Mouse (Mus musculus): ENCODE data around the gene Olfr558. TPM values are rescaled to one million over a fixed set of nuclear protein-coding genes. Genes with fewer than 3 reads are reported as not detected.

Olfr558 gene
- polyA plus RNA-seq, 1 experiment from 2014 or later: not detected

- H3K4me3 ChIP-seq (ENCODE audit: low read depth, low read length): no peak overlapping the region
- H3K27ac ChIP-seq (ENCODE audit: low read depth, low read length): no peak overlapping the region
- H3K27me3 ChIP-seq (replicated peaks; ENCODE audit: control insufficient read depth, insufficient read depth, low read length): no peaks in the 10 kb centered on the region
- H3K4me1 ChIP-seq (replicated peaks; ENCODE audit: control insufficient read depth, insufficient read depth, low read length): no peaks in the 10 kb centered on the region
- H3K9me3 ChIP-seq (ENCODE audit: control insufficient read depth, low read length): no peaks in the 10 kb centered on the region
- no peak overlapping the region for H3K4me2 ChIP-seq
- no peak overlapping the region for H3K9ac ChIP-seq (ENCODE audit: low read depth, low read length)
- DNase-seq (ENCODE audit: low spot score): no peak
- ATAC-seq (replicated peaks; ENCODE audit: low FRiP score): no peak
- WGBS: 82% methylated on average over 7 of the region's 7 CpGs
- H3K36me3 ChIP-seq (ENCODE audit: control insufficient read depth, insufficient read depth, low read length): no peaks in the 10 kb centered on the region
Measured at GRCm38 (mm10) chr7:102698461-102698860, 3.6 kb upstream of the Olfr558 start.

- H3K27me3 ChIP-seq (replicated peaks; ENCODE audit: control insufficient read depth, insufficient read depth, low read length): no peaks in the 10 kb centered on the region
- H3K27ac ChIP-seq (ENCODE audit: low read depth, low read length): no peak within 1 kb of the TSS
- no peak for ATAC-seq (replicated peaks; ENCODE audit: low FRiP score)
- no peaks in the 10 kb centered on the region for H3K9me3 ChIP-seq (ENCODE audit: control insufficient read depth, low read length)
- WGBS: 29% methylated on average over 1 of the region's 1 CpGs
- no peak within 1 kb of the TSS for H3K9ac ChIP-seq (ENCODE audit: low read depth, low read length)
- no peak within 1 kb of the TSS for H3K4me3 ChIP-seq (ENCODE audit: low read depth, low read length)
- no peak within 1 kb of the TSS for H3K4me2 ChIP-seq
- H3K36me3 ChIP-seq (ENCODE audit: control insufficient read depth, insufficient read depth, low read length): no peaks in the 10 kb centered on the region
- no peak for DNase-seq (ENCODE audit: low spot score)
- no peaks in the 10 kb centered on the region for H3K4me1 ChIP-seq (replicated peaks; ENCODE audit: control insufficient read depth, insufficient read depth, low read length)
Measured at GRCm38 (mm10) chr7:102718970-102719369, 17.0 kb downstream of the Olfr558 start, which contains the start of gene Olfr33. TSS of gene Olfr33 (minus strand) at chr7:102719070.

DNA sequence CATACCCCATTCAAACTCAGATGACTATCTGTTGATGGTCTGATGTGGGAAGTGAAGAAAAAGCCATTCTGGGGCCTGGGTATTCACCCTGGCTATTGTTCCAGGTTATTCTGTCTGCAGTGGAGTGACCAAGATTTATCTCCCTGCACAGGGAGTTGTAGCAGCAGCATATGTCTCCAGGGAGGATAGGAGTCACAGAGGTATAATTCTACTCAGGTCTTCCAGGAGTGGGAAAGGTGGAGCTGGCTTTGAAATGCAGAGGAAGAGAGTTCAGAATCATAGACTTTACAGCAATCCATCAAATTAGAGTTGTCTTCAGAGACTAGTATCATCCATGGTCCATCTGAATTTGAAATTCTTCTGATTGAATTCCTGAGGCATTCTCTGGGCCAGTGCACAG lies 25.4 kb downstream of the Olfr558 start, which contains the start of gene Olfr559:
TSS of gene Olfr559 (minus strand) at position 101 of the 400 bp plus-strand sequence.
- Histone ChIP-seq H3K4me1 (replicated peaks; ENCODE audit: control insufficient read depth, insufficient read depth, low read length) (no peaks in the 10 kb centered on the region), H3K9ac (ENCODE audit: low read depth, low read length) (no peak within 1 kb of the TSS), H3K4me2 (no peak within 1 kb of the TSS), H3K4me3 (ENCODE audit: low read depth, low read length) (no peak within 1 kb of the TSS), H3K27ac (ENCODE audit: low read depth, low read length) (no peak within 1 kb of the TSS), H3K36me3 (ENCODE audit: control insufficient read depth, insufficient read depth, low read length) (no peaks in the 10 kb centered on the region), H3K9me3 (ENCODE audit: control insufficient read depth, low read length) (no peaks in the 10 kb centered on the region), H3K27me3 (replicated peaks; ENCODE audit: control insufficient read depth, insufficient read depth, low read length) (no peaks in the 10 kb centered on the region)
- ATAC-seq (replicated peaks; ENCODE audit: low FRiP score) (no peak), DNase-seq (ENCODE audit: low spot score) (no peak)

DNA sequence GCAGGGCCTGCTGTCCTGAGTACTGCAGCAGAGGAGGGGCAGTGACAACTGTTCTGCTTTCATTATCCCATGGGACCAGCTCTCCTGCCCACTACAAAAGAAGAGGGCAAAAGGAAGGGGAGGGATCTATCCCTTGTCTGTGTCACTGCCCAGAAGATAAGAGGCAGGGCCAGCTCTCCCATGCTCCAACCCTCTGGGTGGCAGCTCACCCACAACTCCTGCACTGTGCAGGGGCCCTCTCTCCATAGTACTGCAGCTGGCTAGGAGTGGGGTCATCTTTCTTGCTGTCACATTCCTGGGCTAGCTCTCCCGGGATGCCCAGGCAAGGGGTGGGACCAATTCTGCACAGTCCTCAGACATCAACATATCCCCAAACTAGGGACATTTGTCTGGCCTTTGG lies 31.8 kb downstream of the Olfr558 start:
- H3K4me3 ChIP-seq (ENCODE audit: low read depth, low read length): no peak overlapping the region
- H3K4me1 ChIP-seq (replicated peaks; ENCODE audit: control insufficient read depth, insufficient read depth, low read length): no peaks in the 10 kb centered on the region
- 64% methylated on average over 1 of the region's 1 CpGs for WGBS
- no peak overlapping the region for H3K27ac ChIP-seq (ENCODE audit: low read depth, low read length)
- H3K4me2 ChIP-seq: no peak overlapping the region
- ATAC-seq (replicated peaks; ENCODE audit: low FRiP score) (no peak), DNase-seq (ENCODE audit: low spot score) (no peak)
- no peak overlapping the region for H3K9ac ChIP-seq (ENCODE audit: low read depth, low read length)
- no peaks in the 10 kb centered on the region for H3K27me3 ChIP-seq (replicated peaks; ENCODE audit: control insufficient read depth, insufficient read depth, low read length)
- H3K9me3 ChIP-seq (ENCODE audit: control insufficient read depth, low read length): no peaks in the 10 kb centered on the region
- no peaks in the 10 kb centered on the region for H3K36me3 ChIP-seq (ENCODE audit: control insufficient read depth, insufficient read depth, low read length)

DNA sequence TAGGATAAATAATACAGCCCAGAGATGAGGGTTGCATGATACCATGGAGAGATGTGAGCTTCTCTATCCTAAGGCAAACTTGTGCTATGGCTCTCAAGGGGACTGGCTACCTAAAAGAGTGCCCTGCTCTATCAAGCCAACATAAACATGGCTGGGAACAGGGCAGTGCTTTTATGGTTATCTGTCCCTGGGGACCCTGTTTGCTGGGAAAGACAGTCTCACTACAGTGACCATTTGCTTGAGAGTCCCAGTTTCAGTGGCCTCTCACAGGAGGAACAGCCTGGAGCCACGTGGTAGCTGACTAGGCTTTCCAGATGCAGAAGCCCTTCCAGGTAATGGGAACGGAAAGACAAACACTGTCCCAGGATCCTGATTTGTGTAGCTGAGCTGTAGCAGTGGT lies 35.7 kb downstream of the Olfr558 start:
- Histone ChIP-seq H3K4me3 (ENCODE audit: low read depth, low read length) (no peak overlapping the region), H3K27me3 (replicated peaks; ENCODE audit: control insufficient read depth, insufficient read depth, low read length) (no peaks in the 10 kb centered on the region), H3K9me3 (ENCODE audit: control insufficient read depth, low read length) (no peaks in the 10 kb centered on the region), H3K9ac (ENCODE audit: low read depth, low read length) (no peak overlapping the region), H3K27ac (ENCODE audit: low read depth, low read length) (no peak overlapping the region), H3K4me2 (no peak overlapping the region), H3K4me1 (replicated peaks; ENCODE audit: control insufficient read depth, insufficient read depth, low read length) (no peaks in the 10 kb centered on the region), H3K36me3 (ENCODE audit: control insufficient read depth, insufficient read depth, low read length) (no peaks in the 10 kb centered on the region)
- no peak for ATAC-seq (replicated peaks; ENCODE audit: low FRiP score)
- no peak for DNase-seq (ENCODE audit: low spot score)
- WGBS: 48% methylated on average over 2 of the region's 2 CpGs

- Histone ChIP-seq H3K4me2 (no peak overlapping the region), H3K27me3 (replicated peaks; ENCODE audit: control insufficient read depth, insufficient read depth, low read length) (no peaks in the 10 kb centered on the region), H3K36me3 (ENCODE audit: control insufficient read depth, insufficient read depth, low read length) (no peaks in the 10 kb centered on the region), H3K9me3 (ENCODE audit: control insufficient read depth, low read length) (no peaks in the 10 kb centered on the region), H3K9ac (ENCODE audit: low read depth, low read length) (no peak overlapping the region), H3K27ac (ENCODE audit: low read depth, low read length) (no peak overlapping the region), H3K4me1 (replicated peaks; ENCODE audit: control insufficient read depth, insufficient read depth, low read length) (no peaks in the 10 kb centered on the region), H3K4me3 (ENCODE audit: low read depth, low read length) (no peak overlapping the region)
- DNase-seq (ENCODE audit: low spot score): no peak
- ATAC-seq (replicated peaks; ENCODE audit: low FRiP score): no peak
- WGBS: 16% methylated on average over 1 of the region's 1 CpGs
Measured at GRCm38 (mm10) chr7:102752086-102752485, 50.1 kb downstream of the Olfr558 start.

DNA sequence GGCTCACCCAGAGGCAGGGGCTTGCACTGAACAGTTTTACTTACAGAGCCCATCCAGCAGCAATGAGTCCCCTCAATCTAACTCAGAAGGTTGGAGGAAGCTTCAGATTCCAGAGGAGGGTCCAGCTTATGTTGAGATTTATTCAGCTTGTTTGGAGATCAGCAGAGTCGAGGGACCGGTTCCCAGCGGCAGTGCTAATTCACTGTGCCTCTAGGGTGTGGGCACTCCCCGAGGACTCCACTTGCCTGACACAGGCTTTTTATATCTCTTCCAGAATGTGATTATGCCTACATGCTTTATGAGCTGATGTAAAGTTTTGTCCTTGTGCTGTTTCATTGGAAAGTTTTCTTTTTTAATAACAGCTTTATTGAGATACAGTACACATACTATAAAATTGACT lies 57.3 kb downstream of the Olfr558 start, which contains the start of the genes Olfr560 and Olfr78:
TSS of gene Olfr560 (minus strand) at position 101 of the 400 bp plus-strand sequence.
TSS of gene Olfr78 (minus strand) at position 206 of the 400 bp plus-strand sequence.
- no peak within 1 kb of the TSS for H3K4me3 ChIP-seq (ENCODE audit: low read depth, low read length)
- 67% methylated on average over 4 of the region's 4 CpGs for WGBS
- H3K27me3 ChIP-seq (replicated peaks; ENCODE audit: control insufficient read depth, insufficient read depth, low read length): no peaks in the 10 kb centered on the region
- ATAC-seq (replicated peaks; ENCODE audit: low FRiP score): no peak
- DNase-seq (ENCODE audit: low spot score): no peak
- no peaks in the 10 kb centered on the region for H3K36me3 ChIP-seq (ENCODE audit: control insufficient read depth, insufficient read depth, low read length)
- no peaks in the 10 kb centered on the region for H3K4me1 ChIP-seq (replicated peaks; ENCODE audit: control insufficient read depth, insufficient read depth, low read length)
- no peak within 1 kb of the TSS for H3K4me2 ChIP-seq
- H3K9me3 ChIP-seq (ENCODE audit: control insufficient read depth, low read length): no peaks in the 10 kb centered on the region
- H3K9ac ChIP-seq (ENCODE audit: low read depth, low read length): no peak within 1 kb of the TSS
- H3K27ac ChIP-seq (ENCODE audit: low read depth, low read length): no peak within 1 kb of the TSS

Other genes with a start within 250 kb of the Olfr558 start
- gene Olfr543, start 220.5 kb upstream of the Olfr558 start, polyA plus RNA-seq (2014; fragmentation: Nextera tagmentation; extraction: Ambion mirVana): 0.40 and 0.47 TPM in 2 replicates
- gene Olfr544, start 213.9 kb upstream of the Olfr558 start, polyA plus RNA-seq (2014; fragmentation: Nextera tagmentation; extraction: Ambion mirVana): 0.05 and 0.12 TPM in 2 replicates
- gene Olfr545, start 202.6 kb upstream of the Olfr558 start, polyA plus RNA-seq (2014; fragmentation: Nextera tagmentation; extraction: Ambion mirVana): 0.04 and 0.10 TPM in 2 replicates
- gene Olfr547, start 167.5 kb upstream of the Olfr558 start, polyA plus RNA-seq (2014; fragmentation: Nextera tagmentation; extraction: Ambion mirVana): not detected in 2 replicates
- not detected in 2 replicates for gene Olfr548-ps1, start 161.3 kb upstream of the Olfr558 start, polyA plus RNA-seq (2014; fragmentation: Nextera tagmentation; extraction: Ambion mirVana)
- gene Olfr549, start 152.3 kb upstream of the Olfr558 start, polyA plus RNA-seq (2014; fragmentation: Nextera tagmentation; extraction: Ambion mirVana): not detected in 2 replicates
- 0.88 and 1.3 TPM in 2 replicates for gene Trim21, start 136.7 kb upstream of the Olfr558 start, polyA plus RNA-seq (2014; fragmentation: Nextera tagmentation; extraction: Ambion mirVana)
- gene Olfr550, start 130.8 kb upstream of the Olfr558 start, polyA plus RNA-seq (2014; fragmentation: Nextera tagmentation; extraction: Ambion mirVana): not detected in 2 replicates
- not detected in 2 replicates for gene Olfr551, start 110.3 kb upstream of the Olfr558 start, polyA plus RNA-seq (2014; fragmentation: Nextera tagmentation; extraction: Ambion mirVana)
- not detected in 2 replicates for gene Olfr552, start 104.4 kb upstream of the Olfr558 start, polyA plus RNA-seq (2014; fragmentation: Nextera tagmentation; extraction: Ambion mirVana)
- not detected in 2 replicates for gene Olfr553, start 84.0 kb upstream of the Olfr558 start, polyA plus RNA-seq (2014; fragmentation: Nextera tagmentation; extraction: Ambion mirVana)
- gene Olfr554, start 63.8 kb upstream of the Olfr558 start, polyA plus RNA-seq (2014; fragmentation: Nextera tagmentation; extraction: Ambion mirVana): not detected in 2 replicates
- not detected in 2 replicates for gene Olfr555, start 43.4 kb upstream of the Olfr558 start, polyA plus RNA-seq (2014; fragmentation: Nextera tagmentation; extraction: Ambion mirVana)
- not detected in 2 replicates for gene Olfr556, start 37.3 kb upstream of the Olfr558 start, polyA plus RNA-seq (2014; fragmentation: Nextera tagmentation; extraction: Ambion mirVana)
- 5.1 and 6.8 TPM in 2 replicates for gene Trim68, start 14.9 kb upstream of the Olfr558 start, polyA plus RNA-seq (2014; fragmentation: Nextera tagmentation; extraction: Ambion mirVana)
- not detected in 2 replicates for gene Olfr557, start 6.3 kb upstream of the Olfr558 start, polyA plus RNA-seq (2014; fragmentation: Nextera tagmentation; extraction: Ambion mirVana)
- not detected in 2 replicates for gene Olfr33, start 16.9 kb downstream of the Olfr558 start, polyA plus RNA-seq (2014; fragmentation: Nextera tagmentation; extraction: Ambion mirVana)
- gene Olfr559, start 25.3 kb downstream of the Olfr558 start, polyA plus RNA-seq (2014; fragmentation: Nextera tagmentation; extraction: Ambion mirVana): not detected in 2 replicates
- not detected in 2 replicates for gene Olfr560, start 57.2 kb downstream of the Olfr558 start, polyA plus RNA-seq (2014; fragmentation: Nextera tagmentation; extraction: Ambion mirVana)
- gene Olfr78, start 57.3 kb downstream of the Olfr558 start, polyA plus RNA-seq (2014; fragmentation: Nextera tagmentation; extraction: Ambion mirVana): not detected in 2 replicates
- not detected in 2 replicates for gene Olfr561, start 69.0 kb downstream of the Olfr558 start, polyA plus RNA-seq (2014; fragmentation: Nextera tagmentation; extraction: Ambion mirVana)
- gene Olfr564, start 101.3 kb downstream of the Olfr558 start, polyA plus RNA-seq (2014; fragmentation: Nextera tagmentation; extraction: Ambion mirVana): not detected in 2 replicates
- gene Olfr566, start 156.6 kb downstream of the Olfr558 start, polyA plus RNA-seq (2014; fragmentation: Nextera tagmentation; extraction: Ambion mirVana): not detected in 2 replicates
- not detected in 2 replicates for gene Olfr568, start 174.9 kb downstream of the Olfr558 start, polyA plus RNA-seq (2014; fragmentation: Nextera tagmentation; extraction: Ambion mirVana)
- gene Olfr569, start 188.7 kb downstream of the Olfr558 start, polyA plus RNA-seq (2014; fragmentation: Nextera tagmentation; extraction: Ambion mirVana): not detected in 2 replicates
- gene Olfr570, start 192.4 kb downstream of the Olfr558 start, polyA plus RNA-seq (2014; fragmentation: Nextera tagmentation; extraction: Ambion mirVana): not detected in 2 replicates
- not detected in 2 replicates for gene Olfr571, start 215.3 kb downstream of the Olfr558 start, polyA plus RNA-seq (2014; fragmentation: Nextera tagmentation; extraction: Ambion mirVana)
- gene Olfr572, start 222.2 kb downstream of the Olfr558 start, polyA plus RNA-seq (2014; fragmentation: Nextera tagmentation; extraction: Ambion mirVana): not detected in 2 replicates
- not detected in 2 replicates for gene Olfr573-ps1, start 240.4 kb downstream of the Olfr558 start, polyA plus RNA-seq (2014; fragmentation: Nextera tagmentation; extraction: Ambion mirVana)
- gene Olfr574, start 246.3 kb downstream of the Olfr558 start, polyA plus RNA-seq (2014; fragmentation: Nextera tagmentation; extraction: Ambion mirVana): not detected in 2 replicates